Mouse (Mus musculus): Measurements from ENCODE around the gene Nosip. TPM values are rescaled to one million over a fixed set of nuclear protein-coding genes. Genes with fewer than 3 reads are reported as not detected.

The Nosip gene
- polyA plus RNA-seq, 1 experiment from 2014 or later = 38.7 TPM

- peak; percentile 42 for ATAC-seq
Measured at GRCm38 (mm10) chr7:45068000-45068318, 5.7 kb downstream of the Nosip start.

GRCm38 (mm10) chr7:45069671-45070070 lies 7.4 kb downstream of the Nosip start:
- no peak overlapping the region for H3K4me3 ChIP-seq
- WGBS (ENCODE audit: insufficient replicate concordance) = 63% methylated on average over 2 of the region's 2 CpGs
- no peak overlapping the region for H3K9ac ChIP-seq
- H3K27me3 ChIP-seq (replicated peaks) = no peaks in the 10 kb centered on the region
- peaks cover 19% of the 10 kb centered on the region for H3K36me3 ChIP-seq
- H3K4me1 ChIP-seq = peaks cover 49% of the 10 kb centered on the region
- no peak overlapping the region for H3K27ac ChIP-seq
- no peaks in the 10 kb centered on the region for H3K9me3 ChIP-seq (replicated peaks)
- ATAC-seq = no peak
- no peak overlapping the region for H3K4me2 ChIP-seq

More at GRCm38 (mm10) chr7:45068000-45068318, 5.7 kb downstream of the Nosip start:
- H3K36me3 ChIP-seq = 0 out of 2 replicates have a peak, but pooled peaks cover 3% of the 10 kb centered on the region
- no peak overlapping the region for H3K27ac ChIP-seq
- 9% methylated on average over 5 of the region's 5 CpGs for WGBS (ENCODE audit: insufficient replicate concordance)
- no peak overlapping the region for H3K4me2 ChIP-seq
- peaks cover 52% of the 10 kb centered on the region for H3K4me1 ChIP-seq
- no peak overlapping the region for H3K9ac ChIP-seq
- H3K9me3 ChIP-seq (replicated peaks) = no peaks in the 10 kb centered on the region
- H3K4me3 ChIP-seq = no peak overlapping the region
- no peaks in the 10 kb centered on the region for H3K27me3 ChIP-seq (replicated peaks)

- H3K27ac ChIP-seq = no peak overlapping the region
- peaks cover 43% of the 10 kb centered on the region for H3K4me1 ChIP-seq
- H3K4me3 ChIP-seq = no peak overlapping the region
- WGBS (ENCODE audit: insufficient replicate concordance) = 65% methylated on average over 2 of the region's 2 CpGs
- peaks cover 44% of the 10 kb centered on the region for H3K36me3 ChIP-seq
- no peak overlapping the region for H3K9ac ChIP-seq
- H3K4me2 ChIP-seq = no peak overlapping the region
- no peaks in the 10 kb centered on the region for H3K9me3 ChIP-seq (replicated peaks)
- ATAC-seq = no peak
- H3K27me3 ChIP-seq (replicated peaks) = no peaks in the 10 kb centered on the region
Measured at GRCm38 (mm10) chr7:45072230-45072629, 10.0 kb downstream of the Nosip start.

- ATAC-seq = no peak
Measured at GRCm38 (mm10) chr7:45073171-45073707, 11.0 kb downstream of the Nosip start.

GRCm38 (mm10) chr7:45073949-45074348 lies 11.7 kb downstream of the Nosip start:
- H3K4me3 ChIP-seq = no peak overlapping the region
- no peak for ATAC-seq
- H3K27ac ChIP-seq = no peak overlapping the region
- 81% methylated on average over 12 of the region's 12 CpGs for WGBS (ENCODE audit: insufficient replicate concordance)
- H3K4me2 ChIP-seq = no peak overlapping the region
- peak overlapping the region; percentile 19; the same call in 1 of the 2 replicates for H3K9ac ChIP-seq
- H3K27me3 ChIP-seq (replicated peaks) = no peaks in the 10 kb centered on the region
- peaks cover 36% of the 10 kb centered on the region for H3K4me1 ChIP-seq
- peaks cover 51% of the 10 kb centered on the region for H3K36me3 ChIP-seq
- no peaks in the 10 kb centered on the region for H3K9me3 ChIP-seq (replicated peaks)

More at GRCm38 (mm10) chr7:45073171-45073707, 11.0 kb downstream of the Nosip start:
- Histone ChIP-seq H3K9ac (peak overlapping the region; percentile 19; the same call in 1 of the 2 replicates), H3K4me2 (no peak overlapping the region), H3K27ac (peak overlapping the region; percentile 2), H3K36me3 (peaks cover 51% of the 10 kb centered on the region), H3K9me3 (replicated peaks) (no peaks in the 10 kb centered on the region), H3K4me3 (no peak overlapping the region), H3K27me3 (replicated peaks) (no peaks in the 10 kb centered on the region), H3K4me1 (peaks cover 35% of the 10 kb centered on the region)
- WGBS (ENCODE audit: insufficient replicate concordance) = 48% methylated on average over 7 of the region's 7 CpGs

GRCm38 (mm10) chr7:45075405-45075804 lies 13.2 kb downstream of the Nosip start:
- Histone ChIP-seq H3K36me3 (peaks cover 51% of the 10 kb centered on the region), H3K9me3 (replicated peaks) (no peaks in the 10 kb centered on the region), H3K4me1 (peaks cover 32% of the 10 kb centered on the region), H3K9ac (no peak overlapping the region), H3K4me2 (no peak overlapping the region), H3K27me3 (replicated peaks) (no peaks in the 10 kb centered on the region), H3K4me3 (no peak overlapping the region), H3K27ac (no peak overlapping the region)
- WGBS (ENCODE audit: insufficient replicate concordance) = 63% methylated on average over 4 of the region's 4 CpGs
- 0 out of 2 replicates have a peak, but pooled peaks have one; percentile 7 for ATAC-seq

GRCm38 (mm10) chr7:45076501-45076900 lies 14.3 kb downstream of the Nosip start:
- WGBS (ENCODE audit: insufficient replicate concordance) = 86% methylated on average over 30 of the region's 30 CpGs
- Histone ChIP-seq H3K9me3 (replicated peaks) (no peaks in the 10 kb centered on the region), H3K4me1 (peaks cover 38% of the 10 kb centered on the region), H3K4me2 (no peak overlapping the region), H3K4me3 (no peak overlapping the region), H3K27ac (no peak overlapping the region), H3K27me3 (replicated peaks) (no peaks in the 10 kb centered on the region), H3K9ac (no peak overlapping the region), H3K36me3 (peaks cover 51% of the 10 kb centered on the region)
- no peak for ATAC-seq

GRCm38 (mm10) chr7:45077322-45077721 lies 15.1 kb downstream of the Nosip start:
- peaks cover 40% of the 10 kb centered on the region for H3K4me1 ChIP-seq
- no peaks in the 10 kb centered on the region for H3K9me3 ChIP-seq (replicated peaks)
- no peak overlapping the region for H3K27ac ChIP-seq
- H3K4me2 ChIP-seq = no peak overlapping the region
- no peaks in the 10 kb centered on the region for H3K27me3 ChIP-seq (replicated peaks)
- H3K9ac ChIP-seq = no peak overlapping the region
- ATAC-seq = no peak
- H3K36me3 ChIP-seq = peaks cover 51% of the 10 kb centered on the region
- 82% methylated on average over 14 of the region's 14 CpGs for WGBS (ENCODE audit: insufficient replicate concordance)
- no peak overlapping the region for H3K4me3 ChIP-seq

GRCm38 (mm10) chr7:45077829-45078228 lies 15.6 kb downstream of the Nosip start:
- no peaks in the 10 kb centered on the region for H3K27me3 ChIP-seq (replicated peaks)
- ATAC-seq = no peak
- H3K36me3 ChIP-seq = peaks cover 48% of the 10 kb centered on the region
- no peak overlapping the region for H3K4me2 ChIP-seq
- H3K4me3 ChIP-seq = no peak overlapping the region
- H3K27ac ChIP-seq = no peak overlapping the region
- H3K4me1 ChIP-seq = peaks cover 40% of the 10 kb centered on the region
- H3K9ac ChIP-seq = no peak overlapping the region
- H3K9me3 ChIP-seq (replicated peaks) = no peaks in the 10 kb centered on the region
- 84% methylated on average over 2 of the region's 2 CpGs for WGBS (ENCODE audit: insufficient replicate concordance)

GRCm38 (mm10) chr7:45078513-45078912 lies 16.3 kb downstream of the Nosip start:
- H3K9ac ChIP-seq = no peak overlapping the region
- 22% methylated on average over 9 of the region's 9 CpGs for WGBS (ENCODE audit: insufficient replicate concordance)
- H3K36me3 ChIP-seq = peaks cover 48% of the 10 kb centered on the region
- H3K4me2 ChIP-seq = no peak overlapping the region
- no peaks in the 10 kb centered on the region for H3K27me3 ChIP-seq (replicated peaks)
- no peak overlapping the region for H3K4me3 ChIP-seq
- no peak for ATAC-seq
- no peaks in the 10 kb centered on the region for H3K9me3 ChIP-seq (replicated peaks)
- peaks cover 40% of the 10 kb centered on the region for H3K4me1 ChIP-seq
- H3K27ac ChIP-seq = no peak overlapping the region

- H3K4me2 ChIP-seq = no peak overlapping the region
- no peak overlapping the region for H3K27ac ChIP-seq
- H3K4me1 ChIP-seq = peaks cover 35% of the 10 kb centered on the region
- H3K27me3 ChIP-seq (replicated peaks) = no peaks in the 10 kb centered on the region
- H3K9me3 ChIP-seq (replicated peaks) = no peaks in the 10 kb centered on the region
- no peak overlapping the region for H3K4me3 ChIP-seq
- ATAC-seq = no peak
- WGBS (ENCODE audit: insufficient replicate concordance) = 2% methylated on average over 10 of the region's 10 CpGs
- peaks cover 41% of the 10 kb centered on the region for H3K36me3 ChIP-seq
- no peak overlapping the region for H3K9ac ChIP-seq
Measured at GRCm38 (mm10) chr7:45079856-45080255, 17.6 kb downstream of the Nosip start.

GRCm38 (mm10) chr7:45081016-45081415 lies 18.8 kb downstream of the Nosip start:
- no peak for ATAC-seq
- Histone ChIP-seq H3K4me2 (no peak overlapping the region), H3K27ac (no peak overlapping the region), H3K9ac (no peak overlapping the region), H3K27me3 (replicated peaks) (no peaks in the 10 kb centered on the region), H3K36me3 (peaks cover 34% of the 10 kb centered on the region), H3K4me3 (no peak overlapping the region), H3K9me3 (replicated peaks) (no peaks in the 10 kb centered on the region), H3K4me1 (peaks cover 28% of the 10 kb centered on the region)
- WGBS (ENCODE audit: insufficient replicate concordance) = 55% methylated on average over 5 of the region's 5 CpGs

Measured in liver, embryonic 12.5 days (tissue).